Mouse (Mus musculus) layer of hippocampus, adult 18-20 months (tissue): ENCODE data around the gene Xylt1. TPM values are rescaled to one million over a fixed set of nuclear protein-coding genes. Genes with fewer than 3 reads are reported as not detected.

Source experiments
- DNase-seq, 2 experiments: peaks; one replicate each; pipeline ENCODE4 v3.0.0; 2022; ENCODE audit warnings: low spot score in 2 of 2
- total RNA-seq, 2 experiments: library from RNA; stranded (reverse); gene quantifications; 2 replicates each; pipeline ENCODE4 v1.2.3; 2021

Gene Xylt1
- total RNA-seq, 2 experiments from 2014 or later, result 45.0 to 46.7 TPM

DNA sequence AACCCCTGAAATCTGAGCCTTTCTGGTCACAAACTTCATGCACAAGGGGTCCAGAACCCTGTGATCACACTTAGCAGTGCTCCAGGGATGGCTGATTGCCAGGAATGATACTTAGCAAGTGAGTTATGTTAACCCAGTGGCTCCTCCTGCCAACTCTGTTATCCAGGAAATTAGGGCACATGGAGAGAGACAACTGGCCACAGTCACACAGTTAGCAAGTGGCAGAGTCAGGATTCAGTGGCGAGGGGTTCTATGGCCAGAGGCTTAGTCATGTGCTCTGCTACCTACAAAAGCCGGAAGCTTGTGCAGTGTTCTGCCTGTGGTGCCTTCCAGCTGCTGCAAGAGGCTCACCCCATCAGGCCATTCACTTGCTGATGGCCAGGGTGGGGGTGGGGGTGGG is 175.0 kb downstream of the Xylt1 start:
- no peak for DNase-seq

DNA sequence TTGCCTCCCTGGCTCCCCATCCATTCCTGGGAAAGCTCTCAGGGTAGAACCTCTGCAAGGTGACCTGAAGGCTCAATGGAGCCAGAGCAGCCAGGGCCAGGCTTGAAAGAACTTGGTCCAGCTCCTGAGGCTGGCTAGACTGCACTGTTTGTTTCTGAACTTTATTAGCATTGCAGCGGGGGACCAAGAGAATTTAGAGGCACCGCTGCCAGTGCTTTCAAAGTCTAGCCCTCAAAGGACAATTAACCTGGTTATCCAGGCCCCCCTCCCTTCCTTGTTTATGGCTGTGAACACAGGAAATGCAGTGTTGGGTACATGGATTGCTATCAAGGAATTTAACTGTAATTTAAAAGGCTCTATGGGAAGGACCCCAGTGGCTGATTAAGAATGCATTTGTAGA is 177.4 kb downstream of the Xylt1 start:
- DNase-seq, result no peak

DNA sequence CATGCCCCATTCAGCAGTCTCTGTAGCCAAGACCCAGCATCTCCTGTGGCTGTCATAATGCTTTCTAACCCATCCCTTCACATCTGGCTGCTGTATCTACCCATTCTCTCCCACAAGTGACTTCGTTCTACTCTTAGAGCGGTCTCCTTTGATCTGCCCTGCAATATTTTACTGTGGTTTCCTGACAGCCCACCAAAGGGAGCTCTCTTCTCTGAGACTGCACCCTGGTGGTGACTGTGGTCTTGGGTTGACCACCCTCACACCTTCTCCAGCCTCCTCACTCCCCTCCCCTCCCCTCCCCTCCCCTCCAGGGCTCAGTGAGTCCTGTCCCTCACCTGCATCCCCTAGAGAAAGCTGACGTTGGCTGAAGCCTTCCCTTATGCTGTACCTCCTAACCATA is 178.3 kb downstream of the Xylt1 start:
- no peak for DNase-seq

DNA sequence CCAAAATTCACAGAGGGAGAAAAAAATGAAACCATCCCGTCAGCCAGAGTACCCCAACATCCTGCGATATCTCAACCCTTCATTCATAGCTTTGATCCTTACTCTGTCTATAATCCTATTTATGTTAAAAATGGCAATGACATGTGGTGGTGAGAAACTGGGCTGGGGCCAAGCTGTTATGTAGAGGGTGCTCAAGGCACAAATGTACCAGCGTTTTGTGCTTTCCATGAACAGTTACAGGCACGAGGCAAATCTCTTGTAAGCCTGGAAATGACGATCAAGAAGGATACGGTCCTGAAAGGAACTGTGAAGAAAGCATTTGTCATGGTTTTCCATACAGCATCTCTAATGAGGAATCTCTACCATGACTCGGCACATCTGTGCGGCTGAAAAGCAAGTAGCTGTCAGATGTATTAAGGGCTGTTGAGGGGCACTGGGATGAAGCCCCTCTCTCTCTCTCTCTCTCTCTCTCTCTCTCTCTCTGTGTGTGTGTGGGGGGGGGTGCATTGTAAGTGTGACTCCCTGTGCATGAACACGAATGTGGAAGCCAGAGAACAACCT is 183.2 kb downstream of the Xylt1 start:
- DNase-seq, result no peak

DNA sequence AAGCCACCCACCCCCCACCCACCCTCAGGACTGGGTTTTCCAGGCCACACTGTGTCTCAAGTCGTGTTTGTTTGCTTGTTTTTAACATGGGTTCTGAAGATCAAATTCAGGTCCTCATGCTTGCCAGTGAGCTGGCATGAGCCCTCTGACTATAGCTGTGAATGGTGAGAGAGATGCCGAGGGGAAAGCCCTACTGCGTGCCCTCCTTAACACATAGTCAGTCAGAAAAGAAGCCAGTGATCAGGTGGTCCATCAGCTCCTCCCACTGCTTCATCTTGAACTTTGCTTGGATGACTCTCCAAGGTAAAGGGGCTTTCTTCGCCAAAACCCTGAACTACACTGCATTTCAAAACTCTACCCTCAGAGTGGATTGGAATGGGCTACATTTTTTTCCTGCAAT is 183.8 kb downstream of the Xylt1 start:
- no peak for DNase-seq

DNA sequence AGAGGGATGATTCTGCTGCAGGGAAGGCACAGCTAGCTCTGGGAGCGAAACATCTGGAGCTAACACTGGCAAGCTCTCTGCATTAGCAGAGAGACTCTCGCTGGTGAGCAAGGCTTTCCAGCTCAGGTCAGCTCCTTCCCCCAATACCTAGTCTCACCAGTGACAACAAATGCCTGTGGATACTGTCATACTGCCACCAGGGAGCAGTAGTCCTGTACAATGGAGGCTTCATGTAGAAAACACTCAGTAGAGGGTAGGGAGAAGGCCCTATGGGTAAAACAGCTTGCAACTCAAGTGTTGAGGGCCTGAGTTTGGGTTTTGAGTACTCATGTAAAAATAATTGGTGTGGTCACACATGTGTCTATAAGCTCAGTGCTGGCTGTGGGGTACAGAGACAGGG is 185.3 kb downstream of the Xylt1 start:
- DNase-seq, result no peak

DNA sequence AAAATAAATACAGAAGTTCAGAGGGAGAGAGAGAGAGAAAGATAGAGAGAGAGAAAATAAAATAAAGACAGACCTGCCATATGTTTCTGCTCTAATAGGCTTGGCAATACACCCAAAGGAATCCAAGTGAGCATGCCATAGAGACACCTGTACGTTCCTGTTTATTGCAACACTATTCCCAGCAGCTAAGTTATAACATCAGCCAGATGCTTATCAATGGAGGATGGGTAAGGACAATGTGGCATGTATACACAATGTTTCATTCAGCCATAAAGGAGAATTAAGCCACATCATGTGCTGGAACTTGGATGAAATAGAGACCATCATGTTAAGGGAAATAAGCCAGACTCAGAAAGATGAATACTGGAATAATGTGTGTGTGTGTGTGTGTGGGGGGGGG is 186.1 kb downstream of the Xylt1 start:
- no peak for DNase-seq

DNA sequence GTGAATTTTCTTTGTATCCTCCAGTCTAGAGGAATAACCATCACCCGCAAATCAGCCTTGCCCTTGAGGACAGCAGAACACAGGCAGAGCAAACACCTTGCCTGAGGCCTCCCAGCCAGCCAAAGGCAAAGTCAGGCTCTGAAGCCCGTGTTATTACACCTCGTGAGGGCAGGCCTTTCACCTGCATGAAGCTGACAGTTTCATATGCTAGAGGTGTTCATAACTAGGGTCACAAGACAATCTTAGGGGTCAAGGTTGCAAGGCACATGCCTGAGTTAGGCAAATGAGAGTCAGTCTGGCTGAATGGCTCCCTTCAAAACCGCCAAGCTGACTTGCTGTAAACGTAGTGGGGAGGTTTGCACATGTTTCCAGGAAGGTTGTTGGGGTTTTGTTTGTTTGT is 186.5 kb downstream of the Xylt1 start:
- no peak for DNase-seq

DNA sequence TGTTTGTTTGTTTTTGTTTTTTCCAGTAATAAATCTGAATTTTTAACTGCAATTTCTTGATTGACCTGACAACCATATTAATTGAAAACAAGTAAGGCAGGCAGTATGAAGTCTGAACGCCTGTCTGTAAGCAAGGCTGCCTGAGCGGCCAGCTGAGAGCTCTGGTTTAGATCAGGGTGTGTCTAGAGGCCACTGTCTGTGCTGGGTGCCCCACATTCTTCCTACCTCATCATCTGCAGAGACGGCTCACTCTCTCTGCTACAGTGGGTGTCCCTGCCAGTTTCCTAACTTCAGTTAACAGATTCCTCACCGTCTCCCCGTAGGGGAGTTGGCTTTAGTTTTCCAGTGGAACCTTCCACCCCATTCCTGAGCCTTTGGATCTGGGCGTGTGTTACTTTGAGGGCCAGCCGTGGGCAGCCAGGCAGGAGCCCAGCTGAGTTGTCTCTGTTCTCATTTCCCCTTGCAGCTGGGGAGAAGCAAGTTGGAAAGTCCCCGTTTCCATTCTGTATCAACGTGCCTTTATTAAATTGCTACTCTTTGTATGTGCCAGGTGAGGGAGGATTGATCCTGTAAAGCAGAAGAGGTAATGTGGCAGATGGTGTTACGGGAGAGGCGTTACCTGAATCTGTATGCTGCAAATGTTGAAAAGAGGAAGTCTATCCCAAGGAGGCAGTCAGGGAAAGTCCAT is 187.0 kb downstream of the Xylt1 start:
- no peak for DNase-seq

DNA sequence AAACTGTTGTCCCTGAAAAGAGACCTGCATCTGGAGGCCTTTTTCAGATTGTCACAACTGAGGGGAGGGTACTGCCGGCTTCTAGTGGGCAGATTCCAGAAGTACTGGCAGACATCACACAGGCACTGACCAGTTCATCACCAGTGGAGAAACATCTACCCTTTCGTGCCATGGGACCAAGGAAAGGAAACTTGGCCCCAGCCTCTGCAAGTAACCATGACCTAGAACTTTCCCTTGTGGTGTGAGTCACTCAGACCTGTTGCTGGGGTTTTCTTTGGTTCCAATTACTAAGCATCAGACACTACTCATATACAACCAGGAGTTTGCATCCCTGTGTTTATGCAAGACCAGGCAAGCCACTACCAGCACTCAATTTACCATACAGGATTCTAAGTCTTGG is 190.4 kb downstream of the Xylt1 start:
- DNase-seq, result no peak

DNA sequence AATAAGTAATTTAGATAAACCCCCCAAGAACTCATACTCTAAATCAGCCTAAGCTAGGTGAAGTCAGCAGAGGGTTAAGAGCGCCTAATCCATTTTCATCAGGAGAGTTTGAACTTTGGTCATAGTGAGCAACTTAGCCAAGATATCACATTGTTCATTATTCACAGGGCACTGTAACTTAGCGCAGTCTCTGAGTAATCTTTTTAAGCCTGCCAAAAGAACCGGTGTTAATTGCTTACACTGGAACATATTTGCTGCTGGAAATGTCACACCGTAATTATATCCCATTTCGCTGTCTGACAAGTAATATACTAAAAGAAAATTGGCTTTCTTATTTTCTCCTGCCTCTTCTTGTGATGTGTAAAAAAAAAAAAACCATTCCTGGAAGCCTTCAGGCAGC is 190.9 kb downstream of the Xylt1 start:
- DNase-seq, result no peak

DNA sequence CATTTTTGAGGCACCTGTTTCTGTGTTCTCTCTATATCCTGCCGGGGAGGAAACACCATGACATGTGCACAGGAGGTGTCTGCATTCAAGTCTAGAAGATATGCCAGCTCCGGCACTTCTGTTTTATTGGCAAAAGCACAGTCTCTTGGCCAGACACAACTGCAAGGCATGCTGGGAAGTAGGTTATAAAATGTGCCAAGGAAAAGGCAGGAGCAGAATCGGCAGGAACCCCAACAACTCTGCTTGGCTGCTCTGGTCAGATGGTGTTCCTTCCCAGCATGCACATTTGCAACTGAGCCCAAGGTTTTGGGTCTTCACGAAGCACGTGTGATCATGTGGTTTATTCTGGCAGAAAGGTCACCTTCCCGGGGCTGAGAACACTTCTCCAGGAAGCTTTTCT is 192.4 kb downstream of the Xylt1 start:
- peak in 1 of 2 experiments; percentile 49 for DNase-seq

DNA sequence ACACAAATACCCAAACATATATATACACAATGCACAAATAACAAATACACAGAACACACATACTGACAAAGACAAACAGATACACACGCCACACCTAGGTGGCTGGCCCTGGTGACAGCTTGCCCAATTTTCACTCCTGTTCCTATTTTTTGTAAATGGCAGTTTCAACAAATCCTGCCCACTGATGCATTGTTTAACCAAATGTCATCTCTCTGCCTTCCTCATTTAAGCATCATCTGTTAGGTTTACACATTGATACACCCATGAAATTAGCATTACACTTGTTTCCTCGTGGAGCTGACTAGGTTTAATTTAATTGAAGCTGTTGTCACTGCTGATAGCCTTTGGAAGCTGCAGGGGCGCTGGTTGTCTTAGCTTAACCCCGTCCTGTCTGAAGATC is 194.6 kb downstream of the Xylt1 start:
- DNase-seq, result no peak

DNA sequence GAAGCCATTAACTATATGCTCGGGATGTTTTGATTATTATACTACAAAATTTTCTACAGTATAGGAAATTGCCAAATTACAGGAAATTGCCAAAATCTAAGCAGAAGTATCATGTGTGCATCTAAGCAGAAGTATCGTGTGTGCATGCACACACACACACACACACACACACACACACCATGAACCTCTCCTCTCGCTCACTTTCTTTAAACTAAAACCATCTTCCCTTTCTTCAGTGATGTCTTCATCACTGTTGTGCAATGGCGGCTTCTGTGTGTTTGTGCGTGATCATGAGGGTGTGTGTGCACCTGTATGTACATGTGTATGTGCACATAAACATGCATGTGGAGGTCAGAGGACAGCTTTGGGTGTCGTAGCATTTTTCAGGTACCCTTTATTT is 196.3 kb downstream of the Xylt1 start:
- DNase-seq, result no peak

DNA sequence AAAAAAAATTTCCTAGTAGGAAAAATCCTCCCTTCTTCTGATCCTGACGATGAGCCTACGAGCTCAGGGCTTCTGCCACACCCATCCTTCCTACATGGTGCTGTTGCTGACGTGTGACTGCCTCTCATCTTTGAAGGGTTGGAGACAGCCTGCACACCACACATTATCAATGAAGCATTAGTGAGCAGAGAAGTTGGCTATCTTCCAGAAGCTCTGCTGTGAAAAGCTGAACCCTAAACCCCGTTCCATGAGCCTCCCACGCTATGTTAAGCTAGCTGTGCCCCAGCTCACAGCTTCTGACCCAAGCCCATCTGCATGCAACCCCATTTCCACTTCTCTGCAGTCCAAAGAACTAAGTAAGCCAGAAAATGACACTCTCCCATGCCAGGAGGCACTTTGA is 204.4 kb downstream of the Xylt1 start:
- DNase-seq, result peak in 1 of 2 experiments; percentile 27

DNA sequence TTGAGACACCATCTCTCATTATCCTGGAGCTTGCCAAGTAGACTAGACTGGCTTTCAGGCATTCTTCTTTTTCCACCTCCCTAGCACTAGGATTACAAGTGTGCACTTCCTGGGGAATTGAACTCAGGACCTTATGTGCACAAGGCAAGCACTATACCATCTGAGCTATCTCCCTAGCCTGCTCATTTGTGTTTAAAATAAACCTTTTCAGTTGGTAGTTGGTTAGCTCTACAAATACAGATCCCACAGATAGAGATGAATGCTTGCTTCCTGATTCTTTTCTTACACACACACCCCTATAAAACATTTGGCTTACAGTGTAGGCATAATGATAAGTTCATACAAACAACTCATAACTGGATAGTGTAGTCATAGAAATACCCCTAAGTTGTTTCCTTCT is 206.0 kb downstream of the Xylt1 start:
- DNase-seq, result no peak

DNA sequence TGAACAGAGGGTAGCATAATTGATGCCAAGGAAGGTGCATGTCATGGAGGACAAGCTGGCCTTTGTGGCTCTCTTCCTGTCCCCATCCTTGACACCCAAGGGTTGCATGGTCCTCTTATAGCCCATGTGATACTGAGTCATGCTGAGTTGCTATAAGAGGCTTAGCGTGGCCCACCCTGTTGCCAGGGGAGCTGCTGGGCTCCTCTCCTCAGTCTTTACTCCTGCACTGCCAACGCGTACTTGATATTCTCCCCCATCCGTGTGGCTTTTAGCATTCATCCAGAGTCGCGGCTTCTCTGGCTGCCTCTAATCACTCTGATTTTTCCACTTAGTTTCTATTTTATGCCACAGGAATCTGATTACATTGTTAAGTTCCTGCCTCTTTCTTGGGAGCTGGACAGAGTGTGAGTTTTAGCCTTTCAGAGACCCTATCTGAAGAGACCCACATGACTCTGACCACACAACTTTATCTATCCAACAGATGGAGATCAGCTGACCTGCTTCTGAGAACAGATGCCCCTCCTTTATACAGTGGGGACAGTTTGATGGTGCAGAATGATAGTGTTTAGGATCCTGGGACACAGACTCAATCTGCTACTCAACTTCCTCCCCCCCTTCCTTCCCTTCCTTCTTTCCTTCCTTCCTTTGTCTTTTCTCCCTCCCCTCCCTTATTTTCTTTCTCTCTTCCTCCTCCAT is 206.6 kb downstream of the Xylt1 start:
- peak in 1 of 2 experiments; percentile 24 for DNase-seq

DNA sequence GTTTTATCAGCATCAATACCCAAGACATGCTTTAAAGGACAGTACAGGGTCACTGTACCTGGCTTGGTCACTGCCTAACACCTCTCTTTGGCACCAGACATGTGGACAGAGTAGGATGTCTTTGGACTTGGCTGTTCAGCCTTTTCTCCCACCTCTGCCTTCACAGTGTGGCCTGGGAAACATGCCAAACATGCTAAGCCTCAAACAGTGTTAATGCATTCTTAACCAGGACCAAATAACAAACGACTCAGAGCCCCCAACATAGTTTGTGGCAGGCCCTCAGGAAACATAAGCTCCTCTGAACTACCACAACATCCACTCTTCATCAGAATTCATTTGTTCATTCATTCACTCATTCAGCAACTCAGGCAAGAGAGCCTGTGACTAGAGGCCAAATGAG is 207.6 kb downstream of the Xylt1 start:
- DNase-seq, result no peak

DNA sequence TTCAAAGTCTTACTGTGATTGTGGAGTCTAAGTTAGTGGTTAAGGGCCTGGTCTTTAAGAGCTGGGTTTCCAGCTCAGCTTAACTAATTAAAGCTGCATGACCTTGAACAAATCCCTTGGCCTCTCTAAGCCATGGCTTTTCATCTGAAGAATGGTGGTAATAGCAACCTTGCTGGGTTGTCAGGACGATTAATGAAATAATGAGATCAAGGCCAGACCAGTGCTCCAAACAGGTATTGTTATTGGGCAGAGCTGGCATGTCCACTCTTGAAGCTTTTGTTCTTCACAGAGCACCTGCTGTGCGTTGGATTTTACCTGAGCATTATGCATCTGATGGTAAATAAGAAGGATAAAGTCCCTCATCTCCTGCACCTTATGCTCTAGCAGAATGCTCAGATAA is 208.6 kb downstream of the Xylt1 start:
- DNase-seq, result no peak

DNA sequence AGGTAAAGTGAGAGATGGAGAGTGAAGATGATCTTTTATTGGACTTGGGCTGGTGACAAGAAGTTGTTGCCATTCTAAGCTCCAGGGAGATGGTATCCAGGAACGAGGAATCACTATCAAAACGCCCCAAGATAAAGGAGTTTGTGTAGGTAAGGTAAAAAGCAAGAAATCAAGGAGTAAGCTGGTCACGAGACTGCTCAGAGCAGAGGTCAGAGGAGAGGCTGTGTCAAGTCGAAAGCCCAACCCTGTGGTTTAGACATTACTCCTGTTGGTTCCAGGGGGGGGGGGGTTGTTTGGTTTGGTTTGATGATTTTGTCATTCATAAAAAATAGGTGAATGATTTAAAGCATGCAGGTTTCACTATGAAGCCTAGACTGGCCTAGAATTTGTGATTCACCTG is 209.0 kb downstream of the Xylt1 start:
- DNase-seq, result no peak

DNA sequence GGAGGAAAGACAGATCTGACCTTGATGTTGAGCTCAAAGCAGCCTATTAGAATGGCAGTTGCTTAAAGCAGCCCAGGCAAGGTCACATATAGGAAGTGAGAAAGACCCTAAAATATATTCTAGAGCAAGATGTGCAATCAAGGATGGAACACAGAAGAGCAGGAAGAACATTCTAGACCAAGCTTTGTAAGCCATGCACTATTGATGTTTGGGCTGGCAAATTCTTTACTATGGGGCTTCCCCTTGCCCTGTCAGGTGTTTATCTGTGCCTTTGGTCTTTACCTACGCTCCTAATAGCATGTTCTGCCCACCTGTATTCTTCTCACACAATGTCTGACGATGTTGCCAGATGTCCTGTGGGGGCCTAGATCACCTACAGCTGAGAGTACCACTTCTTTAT is 213.4 kb downstream of the Xylt1 start:
- DNase-seq, result no peak

DNA sequence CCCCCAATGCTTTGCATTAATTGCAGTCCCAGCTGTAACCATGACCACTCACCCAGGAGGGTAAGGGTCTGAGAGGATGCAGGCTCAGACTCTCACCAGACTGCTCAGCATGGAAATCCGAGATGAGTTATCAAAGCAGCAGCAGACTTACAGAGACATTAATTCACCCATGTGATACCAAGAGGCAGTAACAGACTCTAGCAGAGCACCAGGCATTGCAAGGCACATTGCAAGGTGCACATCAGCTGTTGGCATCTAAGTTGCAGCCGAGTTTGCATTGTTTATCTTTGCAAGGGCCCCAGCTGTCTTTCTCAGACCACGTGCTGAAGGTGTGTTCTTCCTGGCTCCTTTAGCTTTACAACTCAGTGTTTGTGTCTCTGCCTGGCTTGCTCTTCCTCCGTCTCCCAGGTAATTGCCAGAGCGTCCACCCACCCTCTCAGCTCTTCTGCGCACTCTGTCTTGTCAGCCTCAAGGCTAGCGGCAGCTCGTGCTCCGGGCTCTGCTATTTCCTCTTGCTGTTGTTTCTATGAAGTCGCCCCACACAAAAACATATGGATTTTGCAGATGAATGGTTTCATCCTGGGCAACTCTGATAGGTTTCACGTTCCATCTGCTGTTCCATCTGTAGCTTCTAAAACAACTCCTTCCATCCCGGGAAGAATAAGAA is 214.4 kb downstream of the Xylt1 start:
- peak; percentile 20 to 69 for DNase-seq
